Mouse (Mus musculus): ENCODE measurements around the gene Optn. TPM values are rescaled to one million over a fixed set of nuclear protein-coding genes. Genes with fewer than 3 reads are reported as not detected.

Optn gene
- polyA plus RNA-seq, 1 experiment from 2014 or later, result 3.2 TPM

DNA sequence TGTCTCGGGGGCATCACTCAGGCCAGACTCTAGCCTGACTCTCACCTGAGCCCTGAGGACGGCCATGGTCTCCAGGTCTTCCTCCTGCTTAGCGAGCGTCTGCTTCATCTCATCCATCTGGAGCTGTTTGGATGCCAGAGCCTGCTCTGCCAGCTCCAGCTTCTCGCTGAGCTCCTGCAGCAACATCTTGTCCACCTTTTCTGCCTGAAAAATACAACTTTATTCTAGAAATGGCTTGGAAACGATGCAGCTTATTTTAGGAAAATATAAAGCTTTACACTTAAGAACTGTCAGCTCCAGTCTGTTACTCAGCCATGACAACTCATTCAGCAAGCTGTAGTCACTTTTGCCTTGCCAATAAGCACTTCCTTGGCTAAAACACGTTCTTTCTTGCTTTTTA, 32.6 kb downstream of the Optn start:
- DNase-seq (ENCODE audit: low spot score), result no peak

- DNase-seq (ENCODE audit: low spot score), result no peak
Measured at GRCm38 (mm10) chr2:5029808-5030207, 34.0 kb downstream of the Optn start.

DNA sequence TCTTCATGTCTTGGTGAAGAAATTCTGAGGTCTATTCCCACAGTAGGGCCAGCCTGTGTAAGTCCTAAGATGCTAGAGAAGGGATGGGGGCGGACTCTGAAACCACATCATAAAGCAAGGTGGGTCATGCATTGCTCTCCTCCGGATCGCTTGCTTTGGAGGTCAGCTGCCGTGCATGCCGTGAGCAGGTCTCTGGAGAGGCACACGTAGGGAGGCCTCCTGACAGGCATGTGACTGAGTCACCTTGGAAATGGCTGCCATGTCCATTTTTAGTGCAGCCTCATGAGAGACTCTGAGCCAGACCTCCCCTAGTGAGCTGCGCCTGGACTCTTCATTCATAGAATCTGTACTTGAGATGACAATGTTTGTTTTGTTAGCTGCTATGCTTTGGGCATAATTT, 35.8 kb downstream of the Optn start:
- no peak for DNase-seq (ENCODE audit: low spot score)

GRCm38 (mm10) chr2:5027057-5027456, 36.8 kb downstream of the Optn start:
- DNase-seq (ENCODE audit: low spot score), result no peak

- peak; percentile 13 for DNase-seq (ENCODE audit: low spot score)
Measured at GRCm38 (mm10) chr2:5025162-5025733, 38.6 kb downstream of the Optn start.

DNA sequence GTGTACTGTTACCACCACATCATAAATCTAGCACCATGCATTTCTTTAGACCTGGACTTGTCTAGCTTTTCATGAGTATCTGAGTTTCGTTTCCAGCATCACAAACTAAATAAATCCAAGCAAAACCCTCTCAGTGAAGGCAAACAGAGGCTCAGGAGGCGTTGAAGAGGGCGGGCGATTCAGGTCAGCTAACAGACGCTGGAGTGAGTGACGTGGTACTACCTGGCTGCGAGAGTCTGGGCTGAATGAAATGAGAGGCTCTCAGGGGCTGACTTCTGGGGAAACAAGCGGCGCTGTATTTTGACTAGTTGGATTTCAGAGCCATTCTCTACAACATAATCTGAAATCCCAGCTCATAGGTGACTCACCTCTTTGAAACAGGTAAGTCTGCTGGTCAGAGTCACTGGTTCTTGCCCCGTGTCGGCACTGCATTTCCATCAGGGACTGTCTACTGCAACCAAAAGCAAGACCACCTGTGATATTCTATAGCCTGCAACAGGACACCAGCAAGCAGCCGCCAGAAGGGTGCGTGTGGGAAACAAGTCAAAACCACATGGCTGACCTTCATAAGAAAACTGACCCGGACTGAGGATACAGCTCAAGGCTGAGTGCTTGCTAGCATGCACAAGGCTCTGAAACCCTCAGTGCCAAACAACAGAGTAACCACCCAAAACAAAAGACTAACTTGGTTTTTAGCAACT, 40.0 kb downstream of the Optn start:
- no peak for DNase-seq (ENCODE audit: low spot score)

DNA sequence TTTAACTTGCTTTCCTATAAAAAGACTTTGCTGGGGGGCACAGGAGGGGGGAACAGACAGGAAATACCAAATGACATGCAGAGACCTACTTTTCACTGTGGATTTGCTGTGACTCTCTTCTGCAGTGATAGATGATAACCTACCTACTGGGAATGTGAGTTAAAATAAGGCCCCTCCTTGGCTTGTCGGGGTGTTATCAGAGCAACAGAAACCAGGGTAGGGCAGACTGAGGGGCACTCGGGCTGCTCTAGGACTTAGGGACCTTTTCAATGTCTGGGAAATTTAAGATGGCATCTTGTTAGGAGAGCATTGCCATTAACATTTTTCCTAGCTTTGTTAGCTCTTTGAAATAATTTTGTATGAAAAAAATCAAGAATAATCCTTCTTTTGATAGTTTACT, 40.6 kb downstream of the Optn start:
- no peak for DNase-seq (ENCODE audit: low spot score)

- DNase-seq (ENCODE audit: low spot score), result no peak
Measured at GRCm38 (mm10) chr2:5019708-5020107, 44.1 kb downstream of the Optn start.

DNA sequence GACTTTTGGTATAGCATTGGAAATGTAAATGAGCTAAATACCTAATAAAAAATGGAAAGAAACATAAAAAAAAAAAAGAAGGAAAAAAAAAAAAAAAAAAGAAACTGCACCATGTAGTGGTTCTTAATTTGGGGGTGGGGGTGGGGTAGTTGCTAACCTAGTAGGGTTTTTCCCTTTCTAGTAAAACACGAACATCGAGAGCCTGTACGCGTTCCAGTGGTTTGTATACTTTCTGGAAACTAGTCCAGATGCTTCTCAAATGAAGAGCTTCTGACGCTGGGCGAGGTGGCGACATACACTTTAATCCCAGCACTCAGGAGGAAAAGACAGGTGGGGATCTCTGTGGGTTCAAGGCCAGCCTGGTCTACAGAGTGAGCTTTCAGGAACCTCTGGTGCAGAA, 46.9 kb downstream of the Optn start:
- no peak for DNase-seq (ENCODE audit: low spot score)

GRCm38 (mm10) chr2:5015527-5015926, 48.3 kb downstream of the Optn start:
- no peak for DNase-seq (ENCODE audit: low spot score)

- DNase-seq (ENCODE audit: low spot score), result no peak
Measured at GRCm38 (mm10) chr2:5014616-5015015, 49.2 kb downstream of the Optn start.

GRCm38 (mm10) chr2:5012491-5013324, 51.1 kb downstream of the Optn start, which contains the start of gene Mcm10:
Gene Mcm10 (minus strand): TSS chr2:5012791.
- DNase-seq (ENCODE audit: low spot score), result peak; percentile 96

DNA sequence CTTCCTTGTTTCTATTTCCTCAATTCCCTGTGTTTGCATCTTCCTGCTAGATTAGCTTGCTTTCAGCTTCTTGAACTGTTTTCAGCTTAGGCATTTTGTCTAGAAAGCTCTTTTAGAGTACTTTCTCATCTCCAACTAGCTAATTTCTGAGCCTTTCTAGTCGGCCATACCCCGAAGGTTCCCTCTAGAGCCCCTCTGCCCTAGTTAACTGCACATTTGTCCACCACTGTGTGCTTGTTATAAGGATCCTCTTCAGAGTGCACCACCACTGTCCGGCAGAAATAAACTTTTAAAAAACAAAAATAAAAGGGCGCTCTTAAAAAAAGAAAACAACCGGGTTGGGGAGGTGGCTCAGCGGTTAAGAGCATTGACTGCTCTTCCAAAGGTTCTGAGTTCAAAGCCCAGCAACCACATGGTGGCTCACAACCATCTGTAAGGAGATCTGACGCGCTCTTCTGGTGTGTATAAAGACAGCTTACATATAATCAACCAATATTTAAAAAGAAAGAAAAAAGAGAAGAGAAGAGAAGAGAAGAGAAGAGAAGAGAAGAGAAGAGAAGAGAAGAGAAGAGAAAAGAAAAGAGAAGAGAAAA, 51.9 kb downstream of the Optn start:
- DNase-seq (ENCODE audit: low spot score), result no peak

- DNase-seq (ENCODE audit: low spot score), result no peak
Measured at GRCm38 (mm10) chr2:5007107-5007506, 56.7 kb downstream of the Optn start.

DNA sequence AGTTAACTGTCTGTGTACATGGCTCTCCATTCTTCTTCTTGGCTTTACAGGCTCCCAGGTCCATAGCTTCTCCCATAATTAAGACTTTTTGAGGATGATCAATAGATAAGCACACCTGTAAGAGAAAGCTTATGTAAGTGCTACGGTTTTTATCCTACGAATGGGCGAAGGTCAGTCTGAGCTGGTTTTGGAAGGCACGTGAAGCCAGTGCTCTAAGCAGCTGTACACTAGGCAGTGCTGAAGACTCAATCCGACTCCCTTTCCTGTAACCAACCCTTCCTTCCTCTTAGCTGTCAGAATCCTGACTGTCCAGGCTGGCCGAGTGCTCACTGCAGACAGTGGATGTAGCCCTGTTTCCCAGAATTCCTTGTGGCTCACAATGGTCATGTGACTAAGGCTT, 62.6 kb downstream of the Optn start:
- no peak for DNase-seq (ENCODE audit: low spot score)

DNA sequence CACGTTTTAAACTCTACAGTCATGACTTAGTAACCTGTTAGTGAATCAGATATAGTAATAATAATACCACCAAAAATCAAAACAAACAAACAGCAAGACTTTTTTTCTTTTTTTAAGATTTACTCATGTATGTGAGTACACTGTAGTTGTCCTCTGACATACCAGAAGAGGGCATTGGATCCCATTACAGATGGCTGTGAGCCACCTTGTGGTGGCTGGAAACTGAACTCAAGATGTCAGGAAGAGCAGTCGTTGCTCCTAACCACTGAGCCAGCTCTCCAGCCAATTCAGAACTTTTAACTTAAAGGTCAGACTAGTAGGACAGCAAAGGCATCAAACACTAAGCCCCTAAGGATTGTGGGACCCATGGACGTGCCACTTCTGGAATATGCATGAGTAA, 64.9 kb downstream of the Optn start:
- no peak for DNase-seq (ENCODE audit: low spot score)

DNA sequence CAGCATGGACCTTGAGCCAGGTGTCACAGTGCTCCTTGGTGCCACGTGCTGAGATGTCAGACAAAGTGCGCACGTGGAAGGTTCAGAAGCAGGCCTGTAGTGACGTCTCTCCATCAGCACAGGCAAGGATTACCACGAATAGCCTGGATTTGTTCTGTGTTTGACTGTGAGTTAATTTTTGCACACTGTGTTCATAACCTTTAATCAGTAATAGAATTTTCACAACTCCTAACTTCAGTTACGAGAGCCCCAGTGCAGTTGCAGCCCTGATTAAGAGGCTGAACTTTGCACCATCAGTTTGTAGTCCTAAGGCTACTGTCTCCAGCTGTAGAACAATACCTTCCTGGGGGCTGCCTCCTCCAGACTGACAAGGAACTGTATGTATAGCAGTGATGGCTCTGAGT, 67.4 kb downstream of the Optn start:
- no peak for DNase-seq (ENCODE audit: low spot score)

GRCm38 (mm10) chr2:4995646-4996045, 68.2 kb downstream of the Optn start:
- no peak for DNase-seq (ENCODE audit: low spot score)

DNA sequence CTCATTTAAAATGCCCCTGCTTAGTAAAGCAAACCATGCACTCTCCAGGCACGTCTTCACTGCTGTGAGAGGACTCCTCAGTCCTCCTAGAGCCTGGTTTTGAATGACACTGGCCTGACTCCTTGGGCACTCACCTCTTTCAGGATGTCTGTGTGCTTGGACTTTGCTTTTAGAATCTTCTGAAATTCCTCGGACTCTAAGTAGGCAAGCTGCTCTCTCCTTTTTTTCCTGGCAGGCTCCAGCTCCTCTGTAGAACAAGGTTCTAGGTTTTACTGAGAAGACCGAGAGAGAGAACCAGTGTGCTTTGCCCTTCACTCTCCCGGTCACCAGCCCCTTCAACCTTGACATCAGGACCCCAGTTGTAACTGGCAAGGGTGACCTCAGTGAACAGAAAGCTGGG, 69.4 kb downstream of the Optn start:
- DNase-seq (ENCODE audit: low spot score), result no peak

DNA sequence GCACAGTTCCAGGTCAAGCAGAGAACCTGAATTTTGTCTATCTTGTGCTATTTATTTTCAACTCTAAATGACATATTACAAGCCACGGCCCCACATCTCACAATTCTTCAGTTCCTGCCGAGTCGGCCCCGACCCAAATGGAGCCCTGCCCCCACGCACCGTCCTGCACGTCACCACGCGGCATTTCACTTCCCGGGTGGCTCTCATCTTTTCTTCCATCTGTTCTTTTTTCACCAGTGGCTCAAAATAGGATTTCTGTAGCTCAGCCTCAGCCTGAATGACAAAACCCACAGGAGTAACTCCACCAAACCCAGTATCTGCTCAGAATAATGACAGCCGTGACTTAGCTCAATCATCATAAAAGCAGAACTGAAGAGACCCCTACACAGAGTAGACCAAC, 70.3 kb downstream of the Optn start:
- no peak for DNase-seq (ENCODE audit: low spot score)

DNA sequence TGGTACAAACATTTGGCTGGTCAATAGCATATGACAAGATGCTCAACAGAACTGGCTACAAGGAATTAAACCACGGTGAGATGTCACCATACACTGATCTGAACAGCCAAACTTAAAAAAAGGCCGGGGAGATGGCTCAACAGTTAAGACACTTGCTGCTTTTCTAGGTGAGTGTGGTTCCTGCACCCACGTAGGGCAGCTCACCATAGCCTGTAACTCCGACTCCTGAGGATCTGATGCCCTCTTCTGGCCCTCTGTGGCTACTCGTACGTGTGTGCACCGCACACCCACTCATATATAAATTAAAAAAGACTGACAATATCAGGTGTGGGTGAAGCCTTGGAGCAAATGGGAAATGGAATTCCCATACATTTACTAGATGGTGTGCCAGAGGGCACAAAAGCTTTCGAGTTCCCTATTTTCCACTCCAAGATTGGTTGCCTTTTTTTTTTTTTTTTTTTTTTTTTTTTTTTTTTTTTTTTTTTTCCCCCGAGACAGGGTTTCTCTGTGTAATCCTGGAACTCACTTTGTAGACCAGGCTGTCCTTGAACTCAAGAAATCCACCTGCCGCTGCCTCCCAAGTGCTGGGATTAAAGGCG, 74.9 kb downstream of the Optn start:
- no peak for DNase-seq (ENCODE audit: low spot score)
